Mouse (Mus musculus) limb, embryonic 11.5 days (tissue): Measurements from ENCODE around the gene Renbp. TPM values are rescaled to one million over a fixed set of nuclear protein-coding genes. Genes with fewer than 3 reads are reported as not detected.

Experiments
- ATAC-seq: fragments of 200-750 bp; cut with Nextera tagmentation; 2 replicates; pipeline ENCODE4 v1.8.0; 2017; ENCODE audit warnings: low read depth; ENCODE audit not compliant: insufficient number of reproducible peaks, low FRiP score, low TSS enrichment
- DNase-seq: peaks from one replicate; pipeline ENCODE4 v3.0.0-alpha.2; 2015; ENCODE audit warnings: low spot score
- H3K27ac ChIP-seq: fragments of 300-500 bp; sonication (generic); replicated peaks from 2 replicates; pipeline ENCODE4 v1.5.1; 2014; ENCODE audit warnings: low read depth, mild to moderate bottlenecking, low read length
- H3K27me3 ChIP-seq: fragments of 300-500 bp; sonication (generic); 2 replicates; pipeline ENCODE4 v1.6.1; 2014; ENCODE audit warnings: mild to moderate bottlenecking, low read length, mixed read lengths; ENCODE audit not compliant: control insufficient read depth, insufficient read depth
- H3K36me3 ChIP-seq: fragments of 300-500 bp; sonication (generic); 2 replicates; pipeline ENCODE4 v1.6.1; 2014; ENCODE audit warnings: mild to moderate bottlenecking, low read length, moderate library complexity, mixed read lengths; ENCODE audit not compliant: control insufficient read depth, insufficient read depth
- H3K4me1 ChIP-seq: fragments of 300-500 bp; sonication (generic); 2 replicates; pipeline ENCODE4 v1.6.1; 2014; ENCODE audit warnings: low read length, mixed read lengths; ENCODE audit not compliant: control insufficient read depth, insufficient read depth
- H3K4me2 ChIP-seq: fragments of 300-500 bp; sonication (generic); 2 replicates; pipeline ENCODE4 v1.6.1; 2014; ENCODE audit warnings: low read depth, mild to moderate bottlenecking, moderate library complexity; ENCODE audit not compliant: severe bottlenecking
- H3K4me3 ChIP-seq: fragments of 300-500 bp; sonication (generic); 2 replicates; pipeline ENCODE4 v1.5.1; 2014; ENCODE audit warnings: low read depth, low read length
- H3K9ac ChIP-seq: fragments of 300-500 bp; sonication (generic); 2 replicates; pipeline ENCODE4 v1.6.1; 2014; ENCODE audit warnings: mild to moderate bottlenecking, low read length
- H3K9me3 ChIP-seq: fragments of 300-500 bp; sonication (generic); 2 replicates; pipeline ENCODE4 v1.6.1; 2016; ENCODE audit warnings: low read length; ENCODE audit not compliant: control insufficient read depth
- WGBS: fragments of 180-500 bp; shearing (Covaris S2); extraction: QIAGEN DNeasy Blood & Tissue Kit; methylation state at CpG from one replicate; pipeline ENCODE4 v1.1.7; 2014; 5-methylcytosine and 5-hydroxymethylcytosine counted together
- polyA plus RNA-seq: library from polyadenylated mRNA; unstranded; fragments of >200 nt; fragmentation: Nextera tagmentation; extraction: Ambion mirVana; gene quantifications from 2 replicates; pipeline ENCODE4 v1.2.1, GENCODE M21; 2014

The Renbp gene
- polyA plus RNA-seq, 1 experiment from 2014 or later = 13.2 TPM

DNA sequence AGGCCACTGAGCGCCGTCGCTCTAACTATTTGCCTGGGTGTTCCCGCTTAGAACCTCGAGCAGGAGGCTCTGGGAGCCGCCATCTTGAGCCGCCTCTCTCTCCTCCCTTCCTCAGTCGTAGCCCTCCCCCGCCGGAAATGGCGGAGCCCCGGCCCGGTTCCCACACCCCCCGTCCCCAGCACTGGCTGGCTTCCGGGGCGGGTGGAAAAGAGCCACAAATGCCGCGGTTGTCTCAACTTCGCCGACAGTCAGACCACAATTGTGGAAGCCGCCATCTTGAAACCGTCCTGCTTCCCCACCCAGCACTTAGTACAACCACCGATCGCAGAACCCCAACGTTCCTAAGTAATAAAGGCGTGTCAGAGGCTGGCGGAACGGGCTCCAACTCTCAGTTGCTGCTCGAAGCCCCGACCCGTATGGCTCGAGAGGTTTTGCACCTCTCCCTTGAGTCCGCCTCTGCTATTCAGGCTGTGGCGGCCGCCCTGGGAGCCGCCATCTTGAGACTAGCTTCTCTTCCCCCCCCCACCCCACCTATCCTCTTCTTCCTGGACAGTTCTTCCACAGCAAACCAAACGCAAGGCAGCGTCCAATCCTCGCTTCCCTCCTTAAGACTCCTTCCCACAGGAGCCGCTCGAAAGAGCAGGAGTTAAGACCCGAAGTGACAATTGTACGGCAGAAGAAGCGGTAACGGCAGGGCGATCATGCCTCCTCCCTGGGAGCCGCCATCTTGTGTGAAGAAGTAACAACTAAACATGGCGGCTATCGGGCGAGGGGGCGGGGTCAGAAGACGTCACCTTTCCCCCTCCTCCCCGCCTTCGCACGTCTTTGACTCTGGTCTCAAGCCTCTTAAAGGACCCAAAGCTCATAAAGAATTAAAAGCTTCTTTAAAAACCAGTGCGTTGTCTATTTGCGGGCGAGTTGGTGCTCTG, 35.9 kb upstream of the Renbp start, which contains the start of gene Hcfc1:
TSS of gene Hcfc1 (minus strand) at position 110 of the 929 bp plus-strand sequence.
- Histone ChIP-seq H3K36me3 (no peaks in the 10 kb centered on the region), H3K9me3 (no peaks in the 10 kb centered on the region), H3K27ac (peak within 1 kb of the TSS; percentile 93), H3K4me1 (peaks cover 3% of the 10 kb centered on the region; the same call in 1 of the 2 replicates), H3K9ac (peak within 1 kb of the TSS; percentile 81), H3K27me3 (0 out of 2 replicates have a peak, but pooled peaks cover 7% of the 10 kb centered on the region), H3K4me3 (peak within 1 kb of the TSS; percentile 60), H3K4me2 (peak within 1 kb of the TSS; percentile 64)
- peak; percentile 87 for DNase-seq
- 19% methylated on average over 58 of the region's 58 CpGs for WGBS
- peak; percentile 75 for ATAC-seq

DNA sequence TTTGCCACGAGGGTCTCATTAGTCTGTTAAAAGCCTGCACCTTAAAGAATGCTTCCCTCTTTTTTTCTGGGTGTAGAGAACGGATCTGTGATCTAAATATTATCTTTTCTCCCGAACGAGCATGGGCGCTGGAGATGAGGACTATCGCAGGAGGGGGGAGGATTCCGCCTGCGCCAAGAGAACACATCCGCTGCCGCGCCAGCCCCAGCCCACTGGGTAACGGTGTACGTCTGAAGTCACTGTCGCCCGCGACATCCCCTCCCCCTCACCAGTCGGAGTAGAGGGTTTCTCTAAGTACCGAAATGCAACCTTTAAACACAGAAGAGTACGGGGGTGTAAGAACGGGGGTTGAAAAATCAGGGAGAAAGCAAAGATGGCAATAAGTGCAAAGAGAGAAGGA, 34.7 kb upstream of the Renbp start:
- no peak overlapping the region for H3K27ac ChIP-seq
- H3K36me3 ChIP-seq = no peaks in the 10 kb centered on the region; the same call in 1 of the 2 replicates
- no peaks in the 10 kb centered on the region for H3K9me3 ChIP-seq
- peak overlapping the region; percentile 81 for H3K9ac ChIP-seq
- ATAC-seq (no peak), DNase-seq (peak; percentile 33)
- peaks cover 3% of the 10 kb centered on the region; the same call in 1 of the 2 replicates for H3K4me1 ChIP-seq
- H3K27me3 ChIP-seq = 0 out of 2 replicates have a peak, but pooled peaks cover 7% of the 10 kb centered on the region
- 20% methylated on average over 20 of the region's 20 CpGs for WGBS
- peak overlapping the region; percentile 60 for H3K4me3 ChIP-seq
- H3K4me2 ChIP-seq = peak overlapping the region; percentile 64

DNA sequence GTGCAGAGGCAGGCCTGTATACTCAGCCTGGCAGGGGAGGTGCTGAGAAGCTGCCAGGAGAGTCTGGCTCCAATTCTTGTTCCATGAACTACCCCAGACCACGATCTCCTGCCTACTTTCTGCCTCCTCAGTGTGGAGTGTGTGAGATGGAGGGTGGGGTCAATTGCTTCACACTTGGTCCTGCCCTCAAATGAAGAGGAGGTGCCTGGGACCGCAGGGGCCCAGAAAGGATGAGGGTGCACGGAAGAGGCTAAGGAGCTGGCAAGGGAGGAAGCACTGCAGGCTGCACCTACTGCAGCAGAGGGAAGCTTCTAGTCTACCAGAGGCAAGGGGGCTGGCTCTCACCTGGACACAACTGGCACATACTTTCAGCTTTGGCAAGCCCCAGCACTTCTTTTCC, 33.7 kb upstream of the Renbp start:
- peaks cover 3% of the 10 kb centered on the region; the same call in 1 of the 2 replicates for H3K4me1 ChIP-seq
- DNase-seq (no peak), ATAC-seq (no peak)
- peak overlapping the region; percentile 60 for H3K4me3 ChIP-seq
- no peaks in the 10 kb centered on the region for H3K9me3 ChIP-seq
- WGBS = 35% methylated on average over 3 of the region's 3 CpGs
- H3K36me3 ChIP-seq = no peaks in the 10 kb centered on the region; the same call in 1 of the 2 replicates
- 0 out of 2 replicates have a peak, but pooled peaks cover 7% of the 10 kb centered on the region for H3K27me3 ChIP-seq
- peak overlapping the region; percentile 37; the same call in 1 of the 2 replicates for H3K9ac ChIP-seq
- no peak overlapping the region for H3K27ac ChIP-seq
- peak overlapping the region; percentile 64 for H3K4me2 ChIP-seq

DNA sequence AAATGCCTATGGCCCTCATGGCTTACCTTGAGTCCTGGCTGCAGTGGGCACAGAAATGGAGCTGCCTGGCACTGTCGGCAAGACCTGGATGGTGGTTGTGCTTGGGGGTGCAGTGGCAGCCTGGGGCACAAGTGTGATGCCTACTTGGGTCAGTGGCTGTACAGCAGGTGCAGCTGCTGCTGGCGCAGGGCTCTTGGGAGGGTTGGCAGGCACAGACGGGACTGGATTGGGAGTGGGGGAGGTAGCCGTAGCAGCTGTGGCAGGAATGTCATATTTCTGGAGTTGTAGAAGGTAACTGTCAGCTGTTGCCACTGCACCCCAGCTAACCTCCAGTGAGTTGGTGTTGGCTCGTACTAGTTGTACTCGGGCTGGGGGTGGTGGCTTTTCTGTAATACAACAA, 24.3 kb upstream of the Renbp start:
- Histone ChIP-seq H3K4me1 (no peaks in the 10 kb centered on the region), H3K4me2 (no peak overlapping the region), H3K9ac (no peak overlapping the region), H3K27ac (no peak overlapping the region), H3K36me3 (peaks cover 15% of the 10 kb centered on the region; the same call in 1 of the 2 replicates), H3K4me3 (no peak overlapping the region), H3K27me3 (no peaks in the 10 kb centered on the region), H3K9me3 (no peaks in the 10 kb centered on the region)
- ATAC-seq = no peak
- WGBS = 91% methylated on average over 6 of the region's 6 CpGs
- DNase-seq = no peak

DNA sequence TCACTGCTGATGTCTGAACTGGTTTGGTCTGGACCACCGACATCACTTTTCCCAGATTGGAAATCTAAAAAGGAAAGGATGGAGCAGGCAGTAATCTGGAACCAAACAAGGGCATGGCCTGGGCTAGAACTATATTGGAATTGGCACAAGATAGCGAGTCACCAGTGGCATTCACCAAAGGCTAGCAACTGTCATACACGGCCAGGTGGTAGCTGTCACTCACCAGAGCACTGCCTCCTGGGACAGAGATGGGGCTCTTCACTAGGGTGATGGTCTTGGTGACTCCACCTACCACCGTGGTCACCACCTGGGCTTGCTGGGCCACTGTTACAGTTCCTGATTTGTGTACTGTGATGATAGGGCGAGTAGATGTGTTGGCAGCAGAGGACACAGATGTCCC, 22.0 kb upstream of the Renbp start:
- no peak overlapping the region for H3K9ac ChIP-seq
- DNase-seq = no peak
- WGBS = 86% methylated on average over 5 of the region's 5 CpGs

DNA sequence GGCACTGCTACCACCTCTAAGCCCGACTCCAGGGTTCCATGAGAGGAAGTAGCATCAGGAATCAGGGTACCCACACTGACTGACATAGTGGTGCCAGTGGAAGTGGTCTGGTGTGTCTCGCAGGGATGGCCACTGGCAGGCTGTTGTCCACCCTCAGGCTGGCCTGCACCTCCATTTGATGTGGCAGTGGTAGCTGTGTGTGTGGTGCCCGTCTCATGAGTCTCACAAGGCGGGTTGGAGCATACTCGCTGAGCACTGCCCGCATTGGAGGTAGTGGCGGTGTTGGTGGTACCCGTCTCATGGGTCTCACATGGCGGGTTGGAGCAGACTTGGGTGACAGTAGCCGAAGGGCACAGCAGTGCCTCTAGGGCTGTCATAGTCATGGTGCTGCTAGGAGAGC, 18.7 kb upstream of the Renbp start:
- Histone ChIP-seq H3K4me3 (no peak overlapping the region), H3K27me3 (no peaks in the 10 kb centered on the region), H3K4me1 (no peaks in the 10 kb centered on the region), H3K36me3 (peaks cover 12% of the 10 kb centered on the region; the same call in 1 of the 2 replicates), H3K4me2 (no peak overlapping the region), H3K9me3 (no peaks in the 10 kb centered on the region), H3K27ac (no peak overlapping the region), H3K9ac (no peak overlapping the region)
- WGBS = 89% methylated on average over 10 of the region's 10 CpGs
- DNase-seq = no peak
- no peak for ATAC-seq

More for the DNA sequence above, 22.0 kb upstream of the Renbp start:
- H3K9me3 ChIP-seq = no peaks in the 10 kb centered on the region
- H3K4me3 ChIP-seq = no peak overlapping the region
- peaks cover 13% of the 10 kb centered on the region; the same call in 1 of the 2 replicates for H3K36me3 ChIP-seq
- no peaks in the 10 kb centered on the region for H3K4me1 ChIP-seq
- no peak overlapping the region for H3K4me2 ChIP-seq
- ATAC-seq = no peak
- H3K27me3 ChIP-seq = no peaks in the 10 kb centered on the region
- H3K27ac ChIP-seq = no peak overlapping the region

DNA sequence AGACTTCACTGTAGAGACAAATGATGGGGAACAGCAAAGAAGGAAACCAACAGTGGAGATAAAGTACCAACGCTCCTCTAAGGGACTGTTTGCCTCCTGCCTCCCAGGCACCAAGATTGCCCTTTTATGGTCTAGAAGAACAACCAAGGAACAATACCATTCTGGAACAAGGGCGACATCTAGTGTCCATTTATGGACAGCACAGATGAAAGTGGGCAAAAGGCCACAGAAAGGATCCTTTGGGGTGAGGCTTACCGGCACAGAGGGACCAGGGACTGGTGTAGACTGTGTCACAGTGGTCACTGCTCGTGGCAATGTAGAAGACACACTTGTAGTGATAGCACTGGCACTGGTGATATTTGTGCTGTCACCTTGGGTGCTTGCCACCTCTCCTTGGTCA, 18.0 kb upstream of the Renbp start:
- H3K27me3 ChIP-seq = no peaks in the 10 kb centered on the region
- ATAC-seq (no peak), DNase-seq (peak; percentile 69)
- no peaks in the 10 kb centered on the region for H3K9me3 ChIP-seq
- no peaks in the 10 kb centered on the region for H3K4me1 ChIP-seq
- WGBS = 45% methylated on average over 4 of the region's 4 CpGs
- no peak overlapping the region for H3K4me3 ChIP-seq
- H3K36me3 ChIP-seq = peaks cover 12% of the 10 kb centered on the region; the same call in 1 of the 2 replicates
- H3K9ac ChIP-seq = no peak overlapping the region
- H3K27ac ChIP-seq = no peak overlapping the region
- H3K4me2 ChIP-seq = no peak overlapping the region

DNA sequence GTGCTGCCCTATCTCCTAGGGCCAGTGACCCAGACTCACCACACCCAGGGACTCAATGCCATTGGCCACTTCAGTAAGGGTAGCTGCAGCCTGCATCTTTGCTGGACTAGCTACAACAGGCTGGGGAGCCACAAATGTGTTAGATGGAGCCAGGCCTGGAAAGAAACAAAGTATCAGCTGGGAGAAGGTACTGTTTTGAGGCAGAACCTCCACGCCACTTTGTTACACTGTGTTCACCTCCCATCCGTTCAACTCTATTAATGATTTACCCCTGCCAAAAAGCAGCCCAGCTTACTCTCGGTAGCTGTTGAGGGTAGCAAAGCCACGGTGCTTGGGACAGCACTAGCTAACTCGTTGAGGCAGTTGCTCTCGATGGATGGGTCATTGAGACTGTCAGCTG, 16.2 kb upstream of the Renbp start:
- Histone ChIP-seq H3K9me3 (no peaks in the 10 kb centered on the region), H3K36me3 (peaks cover 14% of the 10 kb centered on the region; the same call in 1 of the 2 replicates), H3K9ac (no peak overlapping the region), H3K27me3 (no peaks in the 10 kb centered on the region), H3K4me3 (no peak overlapping the region), H3K4me2 (no peak overlapping the region), H3K27ac (no peak overlapping the region), H3K4me1 (no peaks in the 10 kb centered on the region)
- ATAC-seq (no peak), DNase-seq (no peak)
- 88% methylated on average over 6 of the region's 6 CpGs for WGBS
